Mouse (Mus musculus) liver, embryonic 16.5 days (tissue): Measurements from ENCODE around the gene Fermt2. TPM values are rescaled to one million over a fixed set of nuclear protein-coding genes. Genes with fewer than 3 reads are reported as not detected.

ENCODE experiments used
- ATAC-seq: fragments of 200-750 bp; cut with Nextera tagmentation; 2 replicates; pipeline ENCODE4 v1.8.0; 2017; ENCODE audit warnings: low read depth, mild to moderate bottlenecking, moderate number of reproducible peaks, moderate library complexity
- H3K27ac ChIP-seq: fragments of 300-500 bp; sonication (generic); 2 replicates; pipeline ENCODE4 v1.5.1; 2014; ENCODE audit warnings: mild to moderate bottlenecking, low read length
- H3K27me3 ChIP-seq: fragments of 300-500 bp; sonication (generic); 2 replicates; pipeline ENCODE4 v1.6.1; 2014; ENCODE audit warnings: low read depth, low read length, mixed read lengths; ENCODE audit not compliant: control insufficient read depth, insufficient read depth
- H3K36me3 ChIP-seq: fragments of 300-500 bp; sonication (generic); 2 replicates; pipeline ENCODE4 v1.6.1; 2014; ENCODE audit warnings: mild to moderate bottlenecking; ENCODE audit not compliant: control insufficient read depth, insufficient read depth
- H3K4me1 ChIP-seq: fragments of 300-500 bp; sonication (generic); 2 replicates; pipeline ENCODE4 v1.6.1; 2014; ENCODE audit warnings: low read depth, low read length, mixed read lengths; ENCODE audit not compliant: control insufficient read depth
- H3K4me2 ChIP-seq: fragments of 300-500 bp; sonication (generic); 2 replicates; pipeline ENCODE4 v1.6.1; 2014; ENCODE audit warnings: low read depth, low read length, mixed read lengths
- H3K4me3 ChIP-seq: fragments of 300-500 bp; sonication (generic); 2 replicates; pipeline ENCODE4 v1.5.1; 2014; ENCODE audit warnings: low read depth, mild to moderate bottlenecking, low read length
- H3K9ac ChIP-seq: fragments of 300-500 bp; sonication (generic); 2 replicates; pipeline ENCODE4 v1.6.1; 2014; ENCODE audit warnings: low read depth, low read length
- H3K9me3 ChIP-seq: fragments of 300-500 bp; sonication (generic); replicated peaks from 2 replicates; pipeline ENCODE4 v1.6.1; 2016; ENCODE audit warnings: low read length; ENCODE audit not compliant: control insufficient read depth
- WGBS: fragments of 180-500 bp; shearing (Covaris S2); extraction: QIAGEN DNeasy Blood & Tissue Kit; methylation state at CpG from one replicate; pipeline ENCODE4 v1.1.7; 2014; ENCODE audit not compliant: insufficient replicate concordance; 5-methylcytosine and 5-hydroxymethylcytosine counted together
- polyA plus RNA-seq: library from polyadenylated mRNA; unstranded; fragments of >200 nt; fragmentation: Nextera tagmentation; extraction: Ambion mirVana; gene quantifications from 2 replicates; pipeline ENCODE4 v1.2.1, GENCODE M21; 2015

The Fermt2 gene
- polyA plus RNA-seq, 1 experiment from 2014 or later: 50.4 TPM

DNA sequence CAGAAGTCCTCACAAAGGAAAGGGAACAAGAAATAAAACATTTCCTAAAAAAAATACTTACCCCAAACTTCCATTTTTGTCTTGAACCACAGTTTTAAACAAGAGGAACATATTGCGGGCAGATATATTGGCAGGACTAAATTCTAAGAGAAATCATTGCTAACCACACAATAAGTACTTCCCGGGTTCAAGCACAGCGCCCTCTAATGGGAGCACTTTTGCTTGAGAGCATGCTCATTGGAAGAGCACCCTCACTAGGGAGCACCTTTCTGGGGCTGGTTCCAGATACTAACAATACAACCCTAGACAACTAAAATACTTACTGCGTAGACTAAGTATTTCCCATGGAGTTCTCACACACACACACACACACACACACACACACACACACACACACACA lies 22.5 kb upstream of the Fermt2 start:
- Histone ChIP-seq H3K4me1 (no peaks in the 10 kb centered on the region), H3K36me3 (no peaks in the 10 kb centered on the region), H3K9me3 (no peaks in the 10 kb centered on the region), H3K27ac (no peak overlapping the region), H3K4me3 (no peak overlapping the region), H3K4me2 (no peak overlapping the region), H3K27me3 (no peaks in the 10 kb centered on the region), H3K9ac (no peak overlapping the region)
- 54% methylated on average over 4 of the region's 4 CpGs for WGBS
- no peak for ATAC-seq

DNA sequence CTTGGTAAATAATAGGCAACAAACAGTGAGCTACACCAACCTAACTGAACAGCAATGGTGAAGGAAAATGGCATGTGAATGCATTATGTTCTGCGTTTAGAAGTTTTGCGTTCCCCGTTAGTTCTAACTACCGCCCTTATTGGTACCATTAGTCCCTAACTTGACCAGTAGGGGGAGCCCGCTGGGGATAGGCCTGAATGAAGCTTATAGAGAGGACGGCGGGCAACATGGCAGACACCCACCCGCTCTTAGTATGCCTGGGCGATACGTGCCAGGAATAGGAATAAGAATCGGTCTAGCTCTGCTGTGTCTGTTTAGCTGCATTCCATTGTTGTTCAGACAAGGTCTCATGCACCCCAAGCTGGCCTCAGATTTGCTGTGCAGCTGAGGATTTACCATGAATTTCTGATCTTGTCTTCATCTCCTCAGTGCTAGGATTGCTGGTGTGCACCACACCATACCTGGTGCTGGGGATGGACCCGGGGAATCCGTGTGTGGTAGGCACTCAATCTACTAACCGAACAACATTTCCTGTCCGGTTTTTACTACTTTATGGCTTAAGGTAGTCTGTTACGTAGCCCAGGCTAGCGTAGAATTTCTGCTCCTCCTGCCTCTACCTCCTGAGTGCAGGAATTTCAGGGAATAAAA lies 21.3 kb upstream of the Fermt2 start:
- Histone ChIP-seq H3K9ac (no peak overlapping the region), H3K4me2 (no peak overlapping the region), H3K36me3 (no peaks in the 10 kb centered on the region), H3K9me3 (no peaks in the 10 kb centered on the region), H3K27ac (no peak overlapping the region), H3K4me3 (no peak overlapping the region), H3K27me3 (no peaks in the 10 kb centered on the region), H3K4me1 (no peaks in the 10 kb centered on the region)
- ATAC-seq: no peak
- WGBS: 46% methylated on average over 17 of the region's 17 CpGs

DNA sequence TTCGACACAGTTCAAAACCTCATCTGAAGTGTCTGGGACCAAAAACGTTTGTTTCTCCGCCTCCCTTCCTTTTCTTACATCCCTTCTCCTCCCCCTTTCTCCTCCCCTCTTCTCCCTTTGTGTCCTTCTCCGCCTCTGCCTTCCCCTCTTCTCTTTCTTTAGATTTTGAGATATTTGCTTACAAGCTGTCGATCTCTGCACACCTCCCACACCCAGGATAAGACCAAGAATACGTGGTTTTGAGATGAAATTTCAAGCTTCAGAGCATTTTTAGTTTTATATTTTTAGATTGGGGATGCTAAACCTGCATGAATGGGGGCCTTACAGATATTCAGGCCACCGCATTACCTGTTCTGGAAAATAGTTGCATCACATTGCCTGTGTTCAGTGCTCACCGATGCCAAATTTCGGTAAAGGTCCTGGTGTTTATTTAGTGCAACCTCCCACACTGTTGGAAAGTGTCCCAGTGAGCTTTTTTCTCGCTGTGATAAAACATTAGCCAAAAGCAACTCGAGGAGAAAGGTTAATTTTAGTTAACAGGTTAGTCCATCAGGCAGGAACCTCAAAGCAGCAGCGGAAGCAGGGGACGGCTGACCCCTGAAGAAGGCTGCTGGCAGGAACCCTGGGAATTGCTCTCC lies 20.2 kb upstream of the Fermt2 start:
- H3K4me3 ChIP-seq: no peak overlapping the region
- H3K4me1 ChIP-seq: no peaks in the 10 kb centered on the region
- H3K27ac ChIP-seq: peak overlapping the region; percentile 37; the same call in 1 of the 2 replicates
- no peaks in the 10 kb centered on the region for H3K9me3 ChIP-seq
- H3K36me3 ChIP-seq: no peaks in the 10 kb centered on the region
- no peak overlapping the region for H3K9ac ChIP-seq
- WGBS: 56% methylated on average over 13 of the region's 13 CpGs
- no peak overlapping the region for H3K4me2 ChIP-seq
- H3K27me3 ChIP-seq: no peaks in the 10 kb centered on the region
- peak; percentile 84 for ATAC-seq

DNA sequence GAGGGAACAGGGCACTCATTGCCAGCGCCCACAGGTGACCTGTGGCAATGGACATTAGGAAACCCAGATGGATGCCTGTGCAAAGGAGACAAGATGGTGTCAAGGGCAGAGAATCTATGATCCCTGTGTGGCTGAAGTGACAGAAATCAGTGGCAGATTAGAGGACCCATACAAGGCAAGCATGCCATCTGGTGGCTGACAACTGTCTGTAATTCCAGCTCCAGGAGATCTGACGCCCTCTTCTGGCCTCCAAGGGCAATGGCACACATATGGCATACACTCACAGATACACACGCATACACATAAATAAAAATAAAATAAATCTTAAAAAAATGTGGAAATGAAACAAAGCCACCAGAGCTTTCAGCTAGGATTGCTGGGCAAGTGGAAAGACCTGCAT lies 18.2 kb upstream of the Fermt2 start:
- no peaks in the 10 kb centered on the region for H3K4me1 ChIP-seq
- WGBS: 51% methylated on average over 3 of the region's 3 CpGs
- ATAC-seq: no peak

DNA sequence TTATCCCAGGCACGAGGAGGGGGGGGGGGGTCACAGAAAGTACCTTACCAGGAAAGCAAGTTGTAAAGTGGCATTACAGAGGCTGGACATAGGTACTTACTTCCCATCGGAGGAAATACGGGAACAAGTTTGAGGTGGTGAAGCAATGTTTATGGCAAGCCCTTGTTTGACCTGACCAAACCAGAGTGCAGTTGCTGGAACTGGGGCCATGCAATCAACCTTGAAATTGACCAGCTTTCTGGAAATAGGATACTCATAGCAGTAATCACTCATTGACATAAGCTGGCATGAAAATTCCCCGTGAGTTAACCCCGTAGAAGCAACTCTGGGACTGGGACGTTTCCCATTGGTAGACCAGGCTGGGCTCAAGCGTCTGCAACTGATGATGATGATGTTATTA lies 15.0 kb upstream of the Fermt2 start:
- Histone ChIP-seq H3K4me1 (no peaks in the 10 kb centered on the region), H3K9ac (no peak overlapping the region), H3K9me3 (no peaks in the 10 kb centered on the region), H3K4me3 (no peak overlapping the region), H3K27ac (no peak overlapping the region), H3K36me3 (no peaks in the 10 kb centered on the region), H3K27me3 (no peaks in the 10 kb centered on the region), H3K4me2 (no peak overlapping the region)
- 54% methylated on average over 7 of the region's 7 CpGs for whole genome bisulfite sequencing
- peak; percentile 7; the same call in 1 of the 2 replicates for ATAC-seq

More for the DNA sequence above, 18.2 kb upstream of the Fermt2 start:
- Histone ChIP-seq H3K9me3 (no peaks in the 10 kb centered on the region), H3K9ac (no peak overlapping the region), H3K27me3 (no peaks in the 10 kb centered on the region), H3K27ac (no peak overlapping the region), H3K36me3 (no peaks in the 10 kb centered on the region), H3K4me3 (no peak overlapping the region), H3K4me2 (no peak overlapping the region)

DNA sequence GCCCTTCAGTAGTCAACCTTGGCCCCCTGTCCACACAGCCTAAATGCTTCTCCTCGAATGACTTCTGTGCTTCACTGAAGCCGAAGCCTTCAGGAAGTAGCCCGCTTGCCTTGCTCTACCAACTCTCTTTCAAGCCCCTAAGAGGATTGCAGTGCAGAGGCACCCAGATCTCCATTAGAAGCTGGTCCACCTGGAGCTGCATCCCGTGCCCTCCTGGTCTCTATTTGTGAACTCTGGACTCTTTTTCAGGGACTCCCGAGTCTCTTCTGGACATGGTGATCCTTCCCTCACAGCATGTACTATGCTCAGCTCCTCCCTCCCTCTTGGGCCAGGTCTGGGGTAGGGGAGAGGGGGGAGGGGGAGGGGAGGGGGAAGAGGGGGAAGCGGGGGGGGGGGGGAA lies 14.1 kb upstream of the Fermt2 start:
- Histone ChIP-seq H3K27me3 (no peaks in the 10 kb centered on the region), H3K27ac (no peak overlapping the region), H3K4me2 (no peak overlapping the region), H3K9ac (no peak overlapping the region), H3K9me3 (no peaks in the 10 kb centered on the region), H3K4me3 (no peak overlapping the region), H3K4me1 (no peaks in the 10 kb centered on the region), H3K36me3 (no peaks in the 10 kb centered on the region)
- WGBS: 48% methylated on average over 5 of the region's 6 CpGs
- no peak for ATAC-seq

DNA sequence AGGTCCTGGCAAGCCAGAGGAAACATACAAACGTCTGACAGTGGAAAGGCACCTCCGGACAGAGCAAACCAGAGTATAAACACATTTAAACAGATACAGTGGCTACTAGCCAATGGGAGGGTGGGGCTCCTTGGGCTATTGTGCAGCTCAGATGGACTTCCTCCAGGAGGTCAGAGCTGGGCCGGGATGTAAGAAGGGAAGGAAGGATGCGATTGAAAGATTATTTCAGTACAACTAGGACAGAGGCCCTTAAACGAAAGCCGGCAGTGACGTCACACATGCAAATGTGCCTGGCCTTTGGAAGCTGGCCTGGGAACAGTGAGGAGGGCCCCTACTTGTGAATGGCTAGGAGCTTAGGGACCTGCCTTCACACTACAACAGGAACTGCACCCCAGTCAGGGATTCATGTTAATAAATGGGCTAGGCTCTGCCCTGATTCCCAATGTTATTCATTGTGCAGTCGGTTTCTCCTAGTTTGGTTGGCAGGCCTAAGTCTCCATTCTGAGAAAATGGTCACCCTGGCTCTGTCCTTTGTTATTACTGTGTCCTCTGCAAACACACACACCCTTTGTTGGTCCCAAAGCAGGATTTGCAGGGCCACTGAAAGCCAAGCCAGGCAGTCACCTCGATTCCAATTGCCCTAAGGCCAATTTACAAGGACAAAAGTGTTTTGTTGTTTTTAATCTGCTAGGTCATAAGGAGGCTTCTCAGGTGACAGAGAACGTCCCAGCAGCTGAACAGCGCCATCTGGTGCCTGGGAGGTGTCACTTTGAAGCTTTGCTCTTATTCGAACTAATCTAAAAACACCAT lies 9.9 kb upstream of the Fermt2 start:
- Histone ChIP-seq H3K9me3 (no peaks in the 10 kb centered on the region), H3K36me3 (no peaks in the 10 kb centered on the region), H3K27ac (no peak overlapping the region), H3K27me3 (no peaks in the 10 kb centered on the region), H3K4me1 (no peaks in the 10 kb centered on the region), H3K4me3 (no peak overlapping the region), H3K9ac (no peak overlapping the region), H3K4me2 (no peak overlapping the region)
- 30% methylated on average over 12 of the region's 12 CpGs for WGBS
- peak; percentile 54 for ATAC-seq

DNA sequence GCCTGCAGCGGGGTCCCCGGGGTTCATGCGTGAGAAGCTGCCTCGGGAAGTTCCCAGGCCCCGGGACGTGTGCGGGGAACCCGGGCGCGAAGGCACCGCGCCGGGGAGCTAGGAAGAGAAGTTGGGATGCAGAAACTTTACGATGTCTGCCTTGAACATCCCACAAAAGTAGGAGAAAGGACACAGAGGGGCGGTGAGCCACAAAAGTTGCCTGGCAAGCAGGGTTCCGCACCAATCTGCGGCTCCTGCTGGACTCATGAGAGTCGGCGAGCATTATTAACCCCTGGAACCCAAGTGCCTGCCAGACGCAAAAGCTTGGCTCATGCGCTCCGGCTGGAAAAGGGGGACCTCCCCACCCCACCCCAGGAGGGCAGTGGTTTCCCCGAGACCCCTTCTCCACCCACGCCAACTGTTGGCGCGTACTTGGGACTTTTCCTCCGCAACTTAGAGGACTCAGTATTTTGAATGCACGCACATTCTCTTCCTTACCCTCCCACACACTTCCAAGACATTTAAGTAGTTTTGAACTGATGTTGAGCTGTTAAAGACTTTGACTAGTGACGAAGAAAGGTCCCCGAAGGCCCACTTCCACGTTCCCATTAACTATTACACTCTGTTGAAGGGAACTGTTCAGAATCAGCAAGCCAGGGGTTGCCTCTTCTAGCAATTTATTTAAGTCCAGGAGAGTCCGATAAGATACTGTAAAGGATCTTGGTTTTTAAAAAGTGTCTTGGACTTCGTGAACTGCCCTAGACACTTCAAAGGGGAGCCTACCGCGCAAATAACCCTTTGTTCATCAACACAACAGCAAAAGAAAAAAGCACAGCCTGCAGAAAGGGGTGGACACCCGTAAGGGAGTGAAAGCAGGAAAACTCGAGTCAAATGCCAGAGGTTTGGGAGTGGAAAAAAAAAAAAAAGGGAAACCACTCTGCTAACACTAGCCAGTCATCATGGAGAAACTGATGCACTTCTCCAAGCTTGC lies 737 bp upstream of the Fermt2 start:
- peak overlapping the region; percentile 69 for H3K27ac ChIP-seq
- no peaks in the 10 kb centered on the region for H3K36me3 ChIP-seq
- peak overlapping the region; percentile 52 for H3K4me2 ChIP-seq
- H3K4me3 ChIP-seq: peak overlapping the region; percentile 63
- H3K27me3 ChIP-seq: peaks cover 34% of the 10 kb centered on the region
- no peaks in the 10 kb centered on the region for H3K9me3 ChIP-seq
- no peaks in the 10 kb centered on the region for H3K4me1 ChIP-seq
- 3% methylated on average over 37 of the region's 37 CpGs for WGBS
- H3K9ac ChIP-seq: peak overlapping the region; percentile 33
- peak; percentile 11 for ATAC-seq
